Mouse (Mus musculus) E14TG2a.4 (cell line): Measurements from ENCODE around the gene Olfr959.

Source experiments
- H3K27me3 ChIP-seq: 2 replicates; pipeline ENCODE4 v1.6.1; 2014; ENCODE audit warnings: low read length, control low read depth; ENCODE audit not compliant: insufficient read depth
- H3K36me3 ChIP-seq: 2 replicates; pipeline ENCODE4 v1.6.1; 2014; ENCODE audit warnings: low read length, control low read depth; ENCODE audit not compliant: insufficient read depth
- H3K4me1 ChIP-seq: replicated peaks from 2 replicates; pipeline ENCODE4 v1.6.1; 2014; ENCODE audit warnings: low read depth, low read length, control low read depth
- H3K4me3 ChIP-seq: replicated peaks from 2 replicates; pipeline ENCODE4 v1.5.1; 2014; ENCODE audit warnings: mild to moderate bottlenecking, low read length
- H3K9me3 ChIP-seq: 2 replicates; pipeline ENCODE4 v1.6.1; 2014; ENCODE audit warnings: low read length, control low read depth
- CTCF ChIP-seq: conservative IDR thresholded peaks from 2 replicates; pipeline ENCODE4 v1.5.1; 2014; ENCODE audit warnings: low read length
- NANOG ChIP-seq: IDR thresholded peaks from 2 replicates; pipeline ENCODE4 v1.6.1; 2014; ENCODE audit warnings: borderline replicate concordance, low read length, mixed read lengths
- POU5F1 ChIP-seq: IDR thresholded peaks from 2 replicates; pipeline ENCODE4 v1.6.1; 2014; ENCODE audit warnings: low read length, borderline replicate concordance

Gene Olfr959

DNA sequence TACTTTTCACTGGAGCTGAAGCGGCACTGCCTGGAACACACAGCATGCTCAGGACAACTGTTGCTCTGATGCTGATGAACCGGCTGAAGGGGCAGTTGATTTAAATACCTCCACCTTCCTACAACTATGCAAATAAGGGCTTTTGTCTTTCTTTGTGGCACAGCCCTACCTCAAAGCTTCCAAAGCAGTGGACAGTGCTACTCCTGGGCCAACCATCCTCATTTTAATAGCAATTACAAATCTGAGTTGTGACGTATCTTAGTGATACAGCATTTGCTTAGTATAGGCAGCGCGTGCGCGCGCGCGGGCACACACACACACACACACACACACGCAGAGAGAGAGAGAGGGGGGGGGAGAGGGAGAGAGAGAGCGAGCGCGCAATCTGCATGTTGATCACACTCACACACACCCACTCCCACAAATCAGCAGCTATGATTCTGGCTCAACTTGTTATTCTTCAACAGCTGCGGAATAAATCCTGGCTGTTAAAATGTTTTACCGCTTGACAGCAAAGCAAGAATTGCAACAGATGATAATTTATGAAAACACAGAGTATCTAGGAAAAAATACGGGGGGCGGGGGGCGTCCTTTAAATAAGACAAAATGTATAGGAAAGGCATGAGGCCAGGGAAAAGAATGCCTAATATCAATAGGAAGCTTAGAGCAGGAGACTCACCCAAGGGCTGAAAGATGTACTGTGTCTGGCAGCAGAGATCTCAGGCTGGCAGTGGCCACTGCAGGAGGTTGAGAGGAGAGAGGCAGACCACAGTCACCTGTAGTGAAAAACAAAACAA lies 27.4 kb upstream of the Olfr959 start:
- TF ChIP-seq NANOG (no peak), CTCF (no peak), POU5F1 (no peak)
- H3K9me3 ChIP-seq: no peaks in the 10 kb centered on the region
- no peaks in the 10 kb centered on the region for H3K36me3 ChIP-seq
- H3K4me1 ChIP-seq: peaks cover 34% of the 10 kb centered on the region
- H3K4me3 ChIP-seq: peak overlapping the region; percentile 61
- H3K27me3 ChIP-seq: peaks cover 2% of the 10 kb centered on the region; the same call in 1 of the 2 replicates

DNA sequence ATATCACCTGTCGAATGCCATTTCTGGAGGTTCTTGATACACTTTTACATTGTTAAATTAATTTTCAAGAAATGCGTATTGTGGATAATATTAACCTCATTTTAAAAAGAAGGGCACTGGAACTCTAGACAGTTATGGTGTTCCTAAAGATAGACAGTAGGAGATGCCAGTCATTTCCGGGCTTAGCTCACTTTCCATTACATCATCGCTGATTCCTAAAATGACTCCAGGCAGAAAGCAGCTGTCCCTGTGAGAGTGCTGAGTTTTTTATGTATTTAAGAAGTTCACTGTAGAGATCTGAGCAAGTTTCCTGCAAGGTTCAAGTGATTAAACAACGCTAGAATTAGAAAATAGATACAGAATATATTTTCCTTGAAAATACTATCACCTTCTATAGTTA lies 1.7 kb upstream of the Olfr959 start:
- no peak for TF ChIP-seq POU5F1
- TF ChIP-seq CTCF: no peak
- Histone ChIP-seq H3K4me3 (no peak overlapping the region), H3K9me3 (no peaks in the 10 kb centered on the region), H3K27me3 (no peaks in the 10 kb centered on the region), H3K36me3 (no peaks in the 10 kb centered on the region), H3K4me1 (no peaks in the 10 kb centered on the region)

DNA sequence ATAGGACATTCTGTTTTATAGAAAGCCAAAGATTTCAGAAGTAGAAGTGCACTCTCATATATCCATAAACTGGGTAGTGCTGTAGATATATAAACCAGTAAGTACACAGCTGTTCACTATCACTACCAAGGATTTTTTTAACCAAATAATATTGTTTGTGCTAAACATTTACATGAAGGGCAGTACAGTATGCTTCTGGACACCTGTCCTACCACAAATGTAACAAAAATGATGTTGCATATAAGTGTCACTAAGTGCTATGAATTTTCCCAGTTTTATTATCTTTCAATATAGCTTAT lies 17.1 kb downstream of the Olfr959 start:
- Histone ChIP-seq H3K9me3 (no peaks in the 10 kb centered on the region), H3K4me1 (no peaks in the 10 kb centered on the region), H3K4me3 (no peak overlapping the region), H3K36me3 (no peaks in the 10 kb centered on the region), H3K27me3 (no peaks in the 10 kb centered on the region)
- TF ChIP-seq CTCF (no peak), NANOG (no peak), POU5F1 (no peak)

DNA sequence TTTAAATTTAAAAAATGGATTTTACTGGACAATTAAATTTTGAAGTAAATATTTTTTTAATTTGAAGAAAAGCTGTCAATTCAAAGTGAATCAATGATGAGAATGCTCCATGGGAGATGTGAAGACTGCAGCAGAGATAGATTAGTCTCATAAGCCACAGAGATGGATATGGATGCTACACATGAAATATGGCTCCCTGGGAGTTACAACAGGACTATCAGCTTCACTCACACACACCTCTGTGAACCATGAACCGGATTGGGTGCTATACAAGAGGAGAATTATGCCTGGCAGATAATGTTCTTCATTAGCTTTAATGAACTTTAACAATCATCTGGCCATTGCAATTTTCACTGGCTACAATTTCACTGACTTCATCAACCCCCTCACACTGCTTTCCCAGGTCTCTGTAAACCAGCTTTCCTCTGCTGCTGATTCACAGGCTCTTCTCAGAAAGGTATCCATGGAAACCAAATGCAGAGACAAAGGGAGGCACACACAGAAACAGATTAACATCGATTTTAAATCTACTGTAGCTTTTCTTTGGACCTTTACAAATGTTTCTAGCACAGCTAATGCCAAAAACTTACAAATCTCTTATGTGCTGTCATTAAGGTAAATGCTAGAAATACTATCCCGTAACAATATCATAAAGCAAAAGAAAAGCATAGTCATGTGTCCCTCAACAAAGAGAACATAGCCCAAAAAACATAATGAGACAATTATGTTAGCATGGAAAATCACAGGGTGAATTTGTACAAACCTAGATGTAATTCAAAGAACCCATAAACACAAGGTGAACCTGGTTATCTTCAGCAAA lies 17.6 kb downstream of the Olfr959 start:
- H3K9me3 ChIP-seq: no peaks in the 10 kb centered on the region

DNA sequence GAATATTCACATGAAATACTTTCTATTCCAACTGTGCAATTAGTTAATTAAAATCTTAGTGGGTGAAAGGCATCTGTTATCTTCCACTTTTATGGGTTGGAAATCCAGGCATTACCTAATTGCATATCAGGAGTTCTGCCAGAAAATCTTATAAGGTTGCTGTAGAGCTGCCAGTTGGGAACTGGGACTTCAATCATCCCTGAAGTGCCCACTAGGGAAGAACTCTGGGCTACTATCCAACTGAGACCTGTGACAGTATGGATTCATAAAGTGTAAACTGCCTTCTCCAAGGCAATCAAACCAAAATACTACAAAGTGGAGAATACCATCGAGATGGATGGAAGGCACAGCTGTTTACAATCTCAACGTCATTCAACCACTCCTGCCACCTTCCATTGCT lies 21.4 kb downstream of the Olfr959 start, which contains the start of gene Olfr958:
TSS of gene Olfr958 (minus strand) at position 109 of the 400 bp plus-strand sequence.
- H3K27me3 ChIP-seq: no peaks in the 10 kb centered on the region
- no peaks in the 10 kb centered on the region for H3K36me3 ChIP-seq
- no peak within 1 kb of the TSS for H3K4me3 ChIP-seq
- H3K9me3 ChIP-seq: no peaks in the 10 kb centered on the region
- TF ChIP-seq POU5F1: no peak
- TF ChIP-seq NANOG: no peak
- no peak for TF ChIP-seq CTCF
- H3K4me1 ChIP-seq: no peaks in the 10 kb centered on the region

More for the DNA sequence above, 17.6 kb downstream of the Olfr959 start:
- H3K4me3 ChIP-seq: no peak overlapping the region
- H3K27me3 ChIP-seq: no peaks in the 10 kb centered on the region
- no peaks in the 10 kb centered on the region for H3K36me3 ChIP-seq
- no peaks in the 10 kb centered on the region for H3K4me1 ChIP-seq
- TF ChIP-seq POU5F1: no peak
- TF ChIP-seq NANOG: no peak
- no peak for TF ChIP-seq CTCF

DNA sequence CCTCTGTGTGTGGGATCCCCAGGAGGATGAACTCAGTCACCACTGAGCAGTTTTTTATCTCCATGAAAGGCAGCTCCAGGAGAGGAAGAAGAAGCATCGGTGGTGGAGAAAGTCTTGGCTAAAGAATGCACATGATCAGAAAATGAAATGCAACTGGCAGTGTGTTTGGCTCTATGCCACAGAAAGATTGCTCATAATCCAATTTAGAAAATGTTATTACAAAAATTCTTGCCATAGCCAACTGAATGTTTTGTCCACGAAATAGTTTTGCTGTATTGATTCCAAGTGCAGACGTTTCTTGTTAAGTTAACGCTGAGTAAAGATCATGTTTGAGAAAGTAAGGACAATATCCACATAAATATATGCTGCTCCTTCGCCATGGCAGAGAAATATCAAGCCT lies 24.6 kb downstream of the Olfr959 start:
- Histone ChIP-seq H3K4me1 (no peaks in the 10 kb centered on the region), H3K9me3 (no peaks in the 10 kb centered on the region), H3K27me3 (no peaks in the 10 kb centered on the region), H3K4me3 (no peak overlapping the region), H3K36me3 (no peaks in the 10 kb centered on the region)
- TF ChIP-seq CTCF: no peak
- no peak for TF ChIP-seq POU5F1
- TF ChIP-seq NANOG: no peak

DNA sequence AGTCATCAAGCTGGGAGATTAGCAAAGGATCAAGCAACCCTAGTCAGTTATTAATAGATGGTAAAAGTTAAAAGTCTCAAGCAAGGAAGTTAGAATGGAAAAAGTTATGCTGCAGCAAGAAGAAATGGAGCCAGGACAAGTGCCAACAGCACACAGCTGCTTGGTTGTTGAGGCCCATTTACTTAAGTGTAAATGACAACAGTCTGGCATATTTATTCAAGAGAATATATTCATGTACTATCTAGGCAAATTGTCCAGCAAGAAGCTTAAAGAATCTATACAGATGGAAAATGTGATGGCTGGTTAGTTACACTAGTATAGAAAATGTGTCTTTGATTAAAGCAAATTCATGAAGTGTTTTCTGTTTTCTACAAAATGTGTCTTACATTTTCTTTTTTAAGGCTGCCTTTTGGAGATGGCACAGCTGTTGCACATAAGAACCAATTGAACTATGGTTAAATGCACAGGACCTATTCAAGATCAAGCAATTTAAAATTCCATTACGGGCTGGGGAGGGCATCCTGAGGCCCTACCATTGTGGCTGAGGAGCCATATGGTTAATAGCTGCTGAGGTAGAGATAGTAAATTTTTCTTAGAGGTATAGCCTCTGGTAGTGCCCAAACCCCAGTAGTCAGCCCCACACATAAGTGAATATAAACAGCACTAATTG lies 51.6 kb downstream of the Olfr959 start:
- TF ChIP-seq CTCF: no peak
- H3K36me3 ChIP-seq: no peaks in the 10 kb centered on the region
- no peaks in the 10 kb centered on the region for H3K4me1 ChIP-seq

More for the DNA sequence above, 51.6 kb downstream of the Olfr959 start:
- no peaks in the 10 kb centered on the region for H3K27me3 ChIP-seq
- no peak overlapping the region for H3K4me3 ChIP-seq
- H3K9me3 ChIP-seq: no peaks in the 10 kb centered on the region
